Mouse (Mus musculus): ENCODE results near the gene Gpc4. TPM values are rescaled to one million over a fixed set of nuclear protein-coding genes. Genes with fewer than 3 reads are reported as not detected.

Gpc4 gene
- total and polyA plus RNA-seq, 3 experiments, result 5.1 to 9.4 TPM; not detected in 1

DNA sequence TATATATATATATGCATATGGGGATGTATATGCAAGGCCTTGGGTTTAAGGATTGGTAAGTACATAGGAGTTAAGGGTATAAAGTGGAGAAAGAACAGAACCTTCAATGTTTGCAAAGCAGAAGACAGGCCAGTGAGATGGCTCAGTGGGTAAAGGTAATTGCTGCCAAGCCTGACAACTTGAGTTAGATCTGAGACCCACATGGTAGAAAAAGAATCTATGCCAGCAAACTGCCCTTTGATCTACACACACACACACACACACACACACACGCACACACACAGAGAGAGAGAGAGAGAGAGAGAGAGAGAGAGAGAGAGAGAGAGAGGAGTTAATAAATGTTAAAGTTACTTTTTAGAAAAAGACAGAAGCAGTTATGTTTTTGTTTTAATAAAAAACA is 56.1 kb downstream of the Gpc4 start:
- H3K9me3 ChIP-seq (replicated peaks; ENCODE audit: insufficient read depth, low read length), result no peaks in the 10 kb centered on the region
- H3K79me2 ChIP-seq (ENCODE audit: control insufficient read depth, insufficient read depth, low read length, poor library complexity), result no peaks in the 10 kb centered on the region
- H3K4me1 ChIP-seq (ENCODE audit: control insufficient read depth in 1 of 2, insufficient read depth in 2 of 2, low read length in 2 of 2), result peaks cover 0 to 5% of the 10 kb centered on the region in 2 experiments; a peak in 2 of 4 replicates
- no peak overlapping the region for H3K27ac ChIP-seq (ENCODE audit: control insufficient read depth, low read depth, low read length)
- no peak overlapping the region for H3K9ac ChIP-seq (ENCODE audit: control insufficient read depth, low read depth, low read length, poor library complexity, severe bottlenecking)
- no peak overlapping the region for H3K4me3 ChIP-seq (ENCODE audit: control insufficient read depth in 1 of 2, insufficient read depth in 1 of 2, low read depth in 2 of 2, low read length in 2 of 2)
- H3K27me3 ChIP-seq (ENCODE audit: control insufficient read depth in 1 of 2, insufficient read depth in 2 of 2, low read length in 2 of 2), result no peaks in the 10 kb centered on the region
- no peak for DNase-seq (ENCODE audit: low read depth, low spot score)
- H3K36me3 ChIP-seq (ENCODE audit: control insufficient read depth in 1 of 2, insufficient read depth in 2 of 2, low read length in 2 of 2), result peaks cover 0 to 5% of the 10 kb centered on the region in 2 experiments; a peak in 2 of 4 replicates
- TF ChIP-seq ZNF384 (IDR thresholded peaks at IDR 0.05; ENCODE audit: low read depth, low read length) (no peak), E2F4 (IDR thresholded peaks at IDR 0.05; ENCODE audit: borderline replicate concordance, low read depth, low read length) (no peak), ZC3H11A (IDR thresholded peaks at IDR 0.05; ENCODE audit: low read depth, low read length) (no peak), HCFC1 (IDR thresholded peaks at IDR 0.05; ENCODE audit: low read depth, low read length) (no peak)

DNA sequence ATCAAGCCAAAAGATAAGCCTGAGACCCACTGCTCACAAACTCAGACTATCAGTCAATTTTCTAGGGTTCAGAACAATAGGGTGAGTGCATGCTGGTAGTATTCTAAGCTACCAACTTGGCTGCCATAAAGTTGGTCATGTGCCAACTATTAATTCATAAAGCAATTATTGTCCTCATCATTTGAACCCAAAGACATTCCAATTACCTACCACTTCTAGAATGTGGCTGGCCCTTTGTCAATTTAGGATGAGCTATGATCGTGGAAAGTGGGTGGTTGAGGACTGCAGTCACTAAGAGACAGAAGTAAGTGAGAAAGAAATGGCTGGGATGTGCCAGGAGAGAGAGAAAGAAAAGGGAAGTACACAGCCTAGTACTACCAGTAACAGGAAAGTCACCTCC is 61.3 kb downstream of the Gpc4 start:
- Histone ChIP-seq H3K27ac (ENCODE audit: control insufficient read depth, low read depth, low read length) (no peak overlapping the region), H3K79me2 (ENCODE audit: control insufficient read depth, insufficient read depth, low read length, poor library complexity) (no peaks in the 10 kb centered on the region), H3K4me3 (ENCODE audit: control insufficient read depth in 1 of 2, insufficient read depth in 1 of 2, low read depth in 2 of 2, low read length in 2 of 2) (no peak overlapping the region), H3K27me3 (ENCODE audit: control insufficient read depth in 1 of 2, insufficient read depth in 2 of 2, low read length in 2 of 2) (no peaks in the 10 kb centered on the region), H3K9me3 (replicated peaks; ENCODE audit: insufficient read depth, low read length) (no peaks in the 10 kb centered on the region), H3K9ac (ENCODE audit: control insufficient read depth, low read depth, low read length, poor library complexity, severe bottlenecking) (no peak overlapping the region), H3K4me1 (ENCODE audit: control insufficient read depth in 1 of 2, insufficient read depth in 2 of 2, low read length in 2 of 2) (peaks cover 6 to 33% of the 10 kb centered on the region in 2 experiments), H3K36me3 (ENCODE audit: control insufficient read depth in 1 of 2, insufficient read depth in 2 of 2, low read length in 2 of 2) (peaks cover 0 to 29% of the 10 kb centered on the region in 2 experiments; a peak in 2 of 4 replicates)
- TF ChIP-seq MYB (IDR thresholded peaks at IDR 0.05; ENCODE audit: low read depth, low read length) (no peak), NELFE (IDR thresholded peaks at IDR 0.05; ENCODE audit: low read depth, low read length) (no peak)
- peak; percentile 46 for DNase-seq (ENCODE audit: low read depth, low spot score)

DNA sequence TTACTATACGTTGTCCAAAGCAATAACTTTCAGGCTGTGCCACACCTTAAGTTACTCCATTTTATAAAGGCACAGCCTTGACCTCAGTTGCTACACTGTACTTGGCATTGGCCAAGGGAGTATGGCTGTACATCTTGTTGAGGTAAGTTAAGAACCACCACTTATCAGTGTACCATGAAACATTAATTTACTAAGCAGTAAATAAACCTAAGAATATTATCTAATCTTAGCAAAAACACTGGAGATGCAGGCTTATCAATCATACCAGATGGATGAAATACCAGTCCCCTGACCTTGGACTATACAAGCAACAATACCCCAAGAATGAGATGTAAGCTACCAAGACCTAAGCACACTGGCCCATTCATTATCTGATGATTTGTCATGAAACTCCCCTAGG is 63.1 kb downstream of the Gpc4 start:
- H3K36me3 ChIP-seq (ENCODE audit: control insufficient read depth in 1 of 2, insufficient read depth in 2 of 2, low read length in 2 of 2), result peaks cover 0 to 29% of the 10 kb centered on the region in 2 experiments; a peak in 2 of 4 replicates
- H3K4me1 ChIP-seq (ENCODE audit: control insufficient read depth in 1 of 2, insufficient read depth in 2 of 2, low read length in 2 of 2), result peaks cover 6 to 35% of the 10 kb centered on the region in 2 experiments
- H3K27ac ChIP-seq (ENCODE audit: control insufficient read depth, low read depth, low read length), result peak overlapping the region; percentile 93
- H3K27me3 ChIP-seq (ENCODE audit: control insufficient read depth in 1 of 2, insufficient read depth in 2 of 2, low read length in 2 of 2), result no peaks in the 10 kb centered on the region
- H3K79me2 ChIP-seq (ENCODE audit: control insufficient read depth, insufficient read depth, low read length, poor library complexity), result no peaks in the 10 kb centered on the region
- no peaks in the 10 kb centered on the region for H3K9me3 ChIP-seq (replicated peaks; ENCODE audit: insufficient read depth, low read length)
- peak; percentile 18 for DNase-seq (ENCODE audit: low read depth, low spot score)
- TF ChIP-seq ETS1 (IDR thresholded peaks at IDR 0.05; ENCODE audit: low read depth, low read length) (peak; percentile 48), NRF1 (IDR thresholded peaks at IDR 0.05; ENCODE audit: insufficient read depth, low read depth, low read length, poor library complexity, severe bottlenecking) (no peak), EP300 (IDR thresholded peaks at IDR 0.05; ENCODE audit: low read depth in 1 of 2, low read length in 2 of 2) (peak; percentile 74 to 76), BHLHE40 (IDR thresholded peaks at IDR 0.05; ENCODE audit: borderline replicate concordance, low read depth, low read length) (peak; percentile 45; the same call in 1 of the 2 replicates), SIN3A (IDR thresholded peaks at IDR 0.05; ENCODE audit: low read length) (no peak; the same call in 1 of the 2 replicates), GATA1 (IDR thresholded peaks at IDR 0.05; ENCODE audit: low read depth, low read length) (peak; percentile 50; the same call in 1 of the 2 replicates), NELFE (IDR thresholded peaks at IDR 0.05; ENCODE audit: low read depth, low read length) (no peak), ZC3H11A (IDR thresholded peaks at IDR 0.05; ENCODE audit: low read depth, low read length) (no peak), TCF12 (IDR thresholded peaks at IDR 0.05; ENCODE audit: low read depth, low read length) (peak; percentile 85), ZMIZ1 (IDR thresholded peaks at IDR 0.05; ENCODE audit: low read depth, low read length) (no peak), POLR2A (IDR thresholded peaks at IDR 0.05; ENCODE audit: control insufficient read depth in 1 of 2, insufficient read depth in 1 of 2, low read depth in 1 of 2, low read length in 2 of 2, poor library complexity in 1 of 2) (no peak)
- H3K4me3 ChIP-seq (ENCODE audit: control insufficient read depth in 1 of 2, insufficient read depth in 1 of 2, low read depth in 2 of 2, low read length in 2 of 2), result peak overlapping the region in 1 of 2 experiments; percentile 3; a peak in 1 of 4 replicates
- no peak overlapping the region for H3K9ac ChIP-seq (ENCODE audit: control insufficient read depth, low read depth, low read length, poor library complexity, severe bottlenecking)

All from MEL (cell line).